Mouse (Mus musculus) hindbrain, embryonic 14.5 days (tissue): ENCODE results near the gene Krt79. TPM values are rescaled to one million over a fixed set of nuclear protein-coding genes. Genes with fewer than 3 reads are reported as not detected.

Experiments
- ATAC-seq: fragments of 200-750 bp; cut with Nextera tagmentation; 2 replicates; pipeline ENCODE4 v1.8.0; 2017; ENCODE audit warnings: moderate number of reproducible peaks, mild to moderate bottlenecking, moderate TSS enrichment, moderate library complexity; ENCODE audit not compliant: low FRiP score
- DNase-seq: peaks from one replicate; pipeline ENCODE4 v3.0.0-alpha.2; 2015; ENCODE audit warnings: low spot score
- H3K27ac ChIP-seq: fragments of 300-500 bp; sonication (generic); 2 replicates; pipeline ENCODE4 v1.5.1; 2014; ENCODE audit warnings: mild to moderate bottlenecking, moderate library complexity
- H3K27me3 ChIP-seq: fragments of 300-500 bp; sonication (generic); 2 replicates; pipeline ENCODE4 v1.6.1; 2014; ENCODE audit warnings: mild to moderate bottlenecking, low read length, mixed read lengths; ENCODE audit not compliant: control insufficient read depth, insufficient read depth
- H3K36me3 ChIP-seq: fragments of 300-500 bp; sonication (generic); replicated peaks from 2 replicates; pipeline ENCODE4 v1.6.1; 2014; ENCODE audit not compliant: control insufficient read depth, insufficient read depth
- H3K4me1 ChIP-seq: fragments of 300-500 bp; sonication (generic); replicated peaks from 2 replicates; pipeline ENCODE4 v1.6.1; 2014; ENCODE audit warnings: antibody characterized with exemption, low read length, mixed read lengths; ENCODE audit not compliant: control insufficient read depth, insufficient read depth
- H3K4me2 ChIP-seq: fragments of 300-500 bp; sonication (generic); replicated peaks from 2 replicates; pipeline ENCODE4 v1.6.1; 2014; ENCODE audit warnings: mild to moderate bottlenecking, moderate library complexity
- H3K4me3 ChIP-seq: fragments of 300-500 bp; sonication (generic); replicated peaks from 2 replicates; pipeline ENCODE4 v1.5.1; 2014; ENCODE audit warnings: mild to moderate bottlenecking, low read length
- H3K9ac ChIP-seq: fragments of 300-500 bp; sonication (generic); 2 replicates; pipeline ENCODE4 v1.6.1; 2014
- H3K9me3 ChIP-seq: fragments of 300-500 bp; sonication (generic); 2 replicates; pipeline ENCODE4 v1.6.1; 2016; ENCODE audit warnings: low read length; ENCODE audit not compliant: control insufficient read depth
- WGBS: fragments of 180-500 bp; shearing (Covaris S2); extraction: QIAGEN DNeasy Blood & Tissue Kit; methylation state at CpG from one replicate; pipeline ENCODE4 v1.1.7; 2014; 5-methylcytosine and 5-hydroxymethylcytosine counted together
- polyA plus RNA-seq: library from polyadenylated mRNA; unstranded; fragments of >200 nt; fragmentation: Nextera tagmentation; extraction: Ambion mirVana; gene quantifications from 2 replicates; pipeline ENCODE4 v1.2.1, GENCODE M21; 2014

The Krt79 gene
- polyA plus RNA-seq, 1 experiment from 2014 or later = 0.29 TPM

- H3K27ac ChIP-seq = no peak overlapping the region
- H3K4me1 ChIP-seq = no peaks in the 10 kb centered on the region
- DNase-seq (no peak), ATAC-seq (no peak)
- H3K9ac ChIP-seq = no peak overlapping the region
- WGBS = 72% methylated on average over 8 of the region's 8 CpGs
- H3K4me3 ChIP-seq = no peak overlapping the region
- H3K4me2 ChIP-seq = no peak overlapping the region
- no peaks in the 10 kb centered on the region for H3K27me3 ChIP-seq
- no peaks in the 10 kb centered on the region for H3K36me3 ChIP-seq
- no peaks in the 10 kb centered on the region for H3K9me3 ChIP-seq
These were observed 1.8 kb upstream of the Krt79 start for GRCm38 (mm10) chr15:101941948-101942347.

- DNase-seq (no peak), ATAC-seq (no peak)
- H3K27me3 ChIP-seq = no peaks in the 10 kb centered on the region
- H3K4me2 ChIP-seq = no peak overlapping the region
- H3K4me1 ChIP-seq = no peaks in the 10 kb centered on the region
- no peak overlapping the region for H3K27ac ChIP-seq
- WGBS = 91% methylated on average over 9 of the region's 9 CpGs
- H3K4me3 ChIP-seq = no peak overlapping the region
- H3K36me3 ChIP-seq = no peaks in the 10 kb centered on the region
- no peaks in the 10 kb centered on the region for H3K9me3 ChIP-seq
- no peak overlapping the region for H3K9ac ChIP-seq
These were observed 1.4 kb downstream of the Krt79 start for GRCm38 (mm10) chr15:101938600-101939308.

DNA sequence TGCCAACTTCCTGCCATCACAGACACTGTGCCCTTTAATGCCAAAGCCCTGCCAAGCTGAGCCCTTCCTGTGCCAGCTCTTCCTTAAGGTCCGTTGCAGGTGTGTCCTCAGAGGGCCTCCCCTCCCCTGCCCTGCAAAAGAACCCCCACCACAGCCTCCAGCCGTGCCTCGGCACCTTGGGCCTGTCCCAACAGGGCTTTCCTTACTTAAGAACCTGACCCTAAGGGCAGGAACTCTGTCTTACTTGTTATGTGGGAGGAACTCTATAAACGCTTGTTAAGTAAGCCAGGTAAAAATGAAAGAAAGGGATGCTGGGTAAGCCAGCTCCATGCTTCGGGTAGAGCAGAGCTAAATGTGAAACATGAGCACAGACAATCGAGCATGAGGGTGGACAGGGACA lies 7.1 kb downstream of the Krt79 start:
- ATAC-seq (no peak), DNase-seq (no peak)
- H3K27ac ChIP-seq = no peak overlapping the region
- no peak overlapping the region for H3K4me2 ChIP-seq
- peaks cover 17% of the 10 kb centered on the region; the same call in 1 of the 2 replicates for H3K4me1 ChIP-seq
- 83% methylated on average over 6 of the region's 6 CpGs for WGBS
- no peak overlapping the region for H3K9ac ChIP-seq
- no peak overlapping the region for H3K4me3 ChIP-seq
- H3K9me3 ChIP-seq = no peaks in the 10 kb centered on the region
- H3K36me3 ChIP-seq = no peaks in the 10 kb centered on the region
- H3K27me3 ChIP-seq = peaks cover 10% of the 10 kb centered on the region; the same call in 1 of the 2 replicates

DNA sequence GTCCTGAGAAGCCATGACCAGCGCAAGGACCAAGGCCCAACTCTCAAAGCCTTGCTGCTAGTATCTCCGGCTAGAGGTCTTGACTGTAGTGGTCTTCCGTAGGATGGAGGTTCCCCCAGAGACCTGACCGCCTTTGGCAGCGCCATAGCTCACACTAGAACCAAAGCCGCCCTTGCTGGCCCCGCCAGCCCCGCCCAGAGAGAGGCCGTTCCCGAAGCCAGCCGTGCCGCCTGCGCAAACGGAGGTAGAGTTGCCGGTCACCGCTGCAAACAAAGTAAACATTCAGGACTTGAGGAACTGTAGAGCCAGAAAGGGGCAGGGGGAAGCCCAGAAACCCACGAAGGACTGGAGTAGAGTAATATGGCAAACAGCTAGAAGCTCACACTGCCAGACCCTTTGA lies 10.5 kb downstream of the Krt79 start:
- 5% methylated on average over 17 of the region's 17 CpGs for WGBS
- Histone ChIP-seq H3K36me3 (no peaks in the 10 kb centered on the region), H3K4me3 (no peak overlapping the region), H3K4me2 (peak overlapping the region; percentile 39), H3K27ac (no peak overlapping the region), H3K4me1 (peaks cover 17% of the 10 kb centered on the region; the same call in 1 of the 2 replicates), H3K9me3 (no peaks in the 10 kb centered on the region), H3K9ac (no peak overlapping the region), H3K27me3 (peaks cover 10% of the 10 kb centered on the region; the same call in 1 of the 2 replicates)
- DNase-seq = no peak
- ATAC-seq = no peak

GRCm38 (mm10) chr15:101929087-101929486 lies 11.0 kb downstream of the Krt79 start:
- ATAC-seq (no peak), DNase-seq (no peak)
- Histone ChIP-seq H3K9me3 (no peaks in the 10 kb centered on the region), H3K27me3 (peaks cover 10% of the 10 kb centered on the region; the same call in 1 of the 2 replicates), H3K4me3 (no peak overlapping the region), H3K9ac (no peak overlapping the region), H3K4me1 (peaks cover 17% of the 10 kb centered on the region; the same call in 1 of the 2 replicates), H3K27ac (no peak overlapping the region), H3K4me2 (no peak overlapping the region), H3K36me3 (no peaks in the 10 kb centered on the region)
- WGBS = 9% methylated on average over 9 of the region's 9 CpGs

DNA sequence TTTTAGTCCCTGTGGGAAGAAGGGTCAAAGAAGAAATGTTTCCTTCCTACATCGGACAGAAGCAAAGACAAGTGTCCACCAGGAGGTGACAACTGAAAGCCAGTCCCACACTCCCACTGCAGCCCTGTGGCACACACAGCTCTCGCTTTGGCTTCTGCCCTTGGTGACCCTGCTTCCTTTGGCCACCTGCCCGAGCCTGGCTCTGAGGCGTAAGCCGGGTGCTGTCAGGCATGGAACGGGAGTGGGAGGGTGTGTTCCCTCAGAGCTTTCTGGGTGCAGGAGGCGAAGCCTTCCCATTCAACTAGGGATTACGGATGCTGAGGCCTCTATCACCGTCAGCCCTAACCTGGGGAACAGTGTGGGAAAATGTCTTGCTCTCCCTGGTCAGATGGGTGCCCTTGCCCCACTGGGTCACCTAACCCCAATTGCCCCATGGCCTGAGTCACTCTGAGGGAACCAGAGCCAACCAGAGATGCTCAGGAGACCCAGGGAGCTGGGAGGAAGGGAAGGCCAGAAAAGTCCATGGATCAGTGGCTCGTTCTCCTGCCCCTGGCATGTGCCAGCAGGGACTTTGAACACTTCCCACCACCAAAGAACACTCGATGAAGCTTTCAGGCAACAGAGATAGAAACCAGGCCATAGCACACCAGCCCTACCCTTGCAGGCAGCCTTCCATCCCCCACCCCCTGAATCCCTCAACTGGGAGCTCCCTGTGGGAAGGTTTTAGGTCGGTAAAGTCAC lies 12.6 kb downstream of the Krt79 start:
- peaks cover 17% of the 10 kb centered on the region; the same call in 1 of the 2 replicates for H3K4me1 ChIP-seq
- ATAC-seq (no peak), DNase-seq (no peak)
- WGBS = 80% methylated on average over 12 of the region's 12 CpGs
- H3K9me3 ChIP-seq = no peaks in the 10 kb centered on the region
- no peak overlapping the region for H3K9ac ChIP-seq
- H3K36me3 ChIP-seq = no peaks in the 10 kb centered on the region
- H3K27me3 ChIP-seq = peaks cover 10% of the 10 kb centered on the region; the same call in 1 of the 2 replicates
- H3K4me3 ChIP-seq = no peak overlapping the region
- H3K4me2 ChIP-seq = no peak overlapping the region
- H3K27ac ChIP-seq = no peak overlapping the region

DNA sequence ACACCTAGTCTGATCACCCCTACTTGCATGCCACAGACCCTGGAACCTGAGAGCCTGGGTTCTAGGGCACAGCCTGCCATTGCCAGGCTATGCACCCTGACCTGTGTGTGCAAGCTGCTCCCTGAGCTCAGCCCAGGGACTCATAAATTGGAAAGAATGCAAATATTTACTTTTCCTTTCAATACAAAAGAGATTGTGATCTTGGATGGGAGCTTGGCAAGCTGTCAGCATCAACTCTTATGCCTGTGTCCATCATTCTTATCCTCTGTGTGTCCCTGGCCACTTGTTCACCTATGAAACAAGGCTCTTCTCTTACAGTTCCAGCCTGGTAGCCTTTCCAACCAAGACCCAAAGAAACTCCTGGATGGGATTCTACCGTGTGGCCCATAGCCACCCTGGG lies 15.1 kb downstream of the Krt79 start:
- Histone ChIP-seq H3K36me3 (no peaks in the 10 kb centered on the region), H3K4me2 (no peak overlapping the region), H3K4me3 (no peak overlapping the region), H3K4me1 (peaks cover 11% of the 10 kb centered on the region; the same call in 1 of the 2 replicates), H3K9me3 (no peaks in the 10 kb centered on the region), H3K27me3 (peaks cover 10% of the 10 kb centered on the region; the same call in 1 of the 2 replicates), H3K9ac (no peak overlapping the region), H3K27ac (no peak overlapping the region)
- 100% methylated on average over 1 of the region's 1 CpGs for WGBS
- no peak for DNase-seq
- no peak for ATAC-seq

- Histone ChIP-seq H3K4me2 (no peak within 1 kb of the TSS), H3K36me3 (no peaks in the 10 kb centered on the region), H3K27me3 (peaks cover 7% of the 10 kb centered on the region; the same call in 1 of the 2 replicates), H3K9me3 (no peaks in the 10 kb centered on the region), H3K4me3 (no peak within 1 kb of the TSS), H3K4me1 (peaks cover 6% of the 10 kb centered on the region; the same call in 1 of the 2 replicates), H3K9ac (no peak within 1 kb of the TSS), H3K27ac (no peak within 1 kb of the TSS)
- ATAC-seq (no peak), DNase-seq (no peak)
- WGBS = 85% methylated on average over 11 of the region's 11 CpGs
These were observed 15.5 kb downstream of the Krt79 start, which contains the start of gene Krt4 for GRCm38 (mm10) chr15:101924635-101925034. Gene Krt4 (minus strand): TSS chr15:101924735.

- ATAC-seq = no peak
- H3K4me1 ChIP-seq = no peaks in the 10 kb centered on the region
- H3K4me3 ChIP-seq = no peak overlapping the region
- no peaks in the 10 kb centered on the region for H3K9me3 ChIP-seq
- H3K9ac ChIP-seq = no peak overlapping the region
- 94% methylated on average over 2 of the region's 2 CpGs for WGBS
- no peak for DNase-seq
- H3K36me3 ChIP-seq = no peaks in the 10 kb centered on the region
- H3K27me3 ChIP-seq = no peaks in the 10 kb centered on the region
- no peak overlapping the region for H3K27ac ChIP-seq
- H3K4me2 ChIP-seq = no peak overlapping the region
These were observed 17.8 kb downstream of the Krt79 start for GRCm38 (mm10) chr15:101922296-101922695.
